Mouse (Mus musculus) adrenal gland (tissue): ENCODE results near the gene Phb2.

ENCODE experiments used
- microRNA-seq, 2 experiments: library from miRNA; unstranded; fragments of <30 nt; microRNA quantifications; one replicate each; pipeline ENCODE4; 2019

The Phb2 gene

Small RNA genes lying within 50 kb of the gene (microRNA-seq; reads per million reads assigned to microRNA genes)
- gene Mir141 (3.8 to 6.0 reads per million in 2 experiments), gene Mir200c (16.0 to 22.0 reads per million in 2 experiments)
